In the genomic region with DNA sequence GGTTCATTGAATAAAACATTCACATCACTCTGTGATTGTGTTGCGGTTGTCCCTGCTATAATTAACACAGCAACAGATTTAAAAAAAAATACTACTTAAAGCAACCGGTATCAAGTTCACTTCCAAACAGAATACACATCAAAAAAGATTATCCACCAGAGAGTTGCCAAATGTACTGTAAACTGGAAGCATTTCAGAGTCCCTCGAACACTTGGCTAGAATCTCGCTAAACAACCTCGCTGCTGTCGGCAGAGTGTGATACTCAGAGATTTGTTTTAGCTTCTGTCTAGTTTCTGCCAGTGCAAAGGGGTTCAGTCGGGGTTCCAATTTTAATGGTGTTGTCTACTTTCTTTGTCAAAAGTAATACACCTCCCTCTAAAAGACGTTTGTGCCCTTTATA, we compare ENCODE assay signal across 28 mouse cellular contexts.
DNase-seq lines count a peak whose midpoint lies in the region; ATAC-seq and TF ChIP-seq lines count a peak whose summit lies in the region.
"Had no signal": no experiment of that assay in that cellular context is flagged by ENCODE, and none has a peak within 500 bp of the region (broad histone marks: within the 10 kb centered on the region; RNA-seq: fewer than 3 reads in every experiment).

No protein-coding gene starts in this region.

- no peaks in the 10 kb centered on the region for H3K36me3 ChIP-seq in embryonic facial prominence, embryonic 13.5 days
- no peaks in the 10 kb centered on the region for H3K36me3 ChIP-seq in embryonic facial prominence, embryonic 10.5 days (replicated peaks)
- H3K36me3 ChIP-seq in lung, embryonic 14.5 days (ENCODE audit: insufficient read depth) = no peaks in the 10 kb centered on the region
- no peaks in the 10 kb centered on the region for H3K36me3 ChIP-seq in embryonic facial prominence, embryonic 14.5 days (ENCODE audit: control insufficient read depth, insufficient read depth, low read length)
- no peaks in the 10 kb centered on the region for H3K36me3 ChIP-seq in intestine, postnatal 0 days (ENCODE audit: control insufficient read depth, insufficient read depth)
- H3K36me3 ChIP-seq: embryonic facial prominence, embryonic 12.5 days; forebrain, embryonic 10.5 days; forebrain, embryonic 12.5 days; forebrain, embryonic 15.5 days; G1E had no signal

- no peaks in the 10 kb centered on the region for H3K27me3 ChIP-seq in embryonic facial prominence, embryonic 13.5 days
- H3K27me3 ChIP-seq in embryonic facial prominence, embryonic 10.5 days (replicated peaks; ENCODE audit: low read depth, poor library complexity, severe bottlenecking) = no peaks in the 10 kb centered on the region
- H3K27me3 ChIP-seq in lung, embryonic 14.5 days (ENCODE audit: insufficient read depth, low read length) = no peaks in the 10 kb centered on the region
- no peaks in the 10 kb centered on the region for H3K27me3 ChIP-seq in embryonic facial prominence, embryonic 14.5 days (replicated peaks; ENCODE audit: control insufficient read depth, insufficient read depth, low read length)
- no peaks in the 10 kb centered on the region for H3K27me3 ChIP-seq in intestine, postnatal 0 days (replicated peaks; ENCODE audit: control insufficient read depth, insufficient read depth, low read length)
- H3K27me3 ChIP-seq: CH12.LX; embryonic facial prominence, embryonic 12.5 days; forebrain, embryonic 12.5 days; forebrain, embryonic 15.5 days had no signal

- no peak overlapping the region for H3K9ac ChIP-seq in embryonic facial prominence, embryonic 13.5 days
- H3K9ac ChIP-seq in lung, embryonic 14.5 days = no peak overlapping the region
- no peak overlapping the region for H3K9ac ChIP-seq in embryonic facial prominence, embryonic 14.5 days (ENCODE audit: low read depth, low read length)
- no peak overlapping the region for H3K9ac ChIP-seq in intestine, postnatal 0 days (ENCODE audit: low read depth, low read length)
- H3K9ac ChIP-seq: embryonic facial prominence, embryonic 12.5 days; forebrain, embryonic 12.5 days; forebrain, embryonic 15.5 days had no signal

- no peak for ATAC-seq in embryonic facial prominence, embryonic 13.5 days (ENCODE audit: insufficient number of reproducible peaks, insufficient read depth, low FRiP score, low TSS enrichment, low read depth)
- ATAC-seq in lung, embryonic 14.5 days (ENCODE audit: insufficient read depth) = no peak
- no peak for ATAC-seq in embryonic facial prominence, embryonic 14.5 days (ENCODE audit: low read depth)
- no peak for ATAC-seq in intestine, postnatal 0 days
- ATAC-seq: activated CD4-positive, CD25-positive, alpha-beta regulatory T cell, adult 4 months; CD4-positive, CD25-positive, alpha-beta regulatory T cell, adult 4 months; forebrain, embryonic 15.5 days; Patski had no signal

- no peak overlapping the region for H3K4me3 ChIP-seq in embryonic facial prominence, embryonic 13.5 days
- H3K4me3 ChIP-seq in embryonic facial prominence, embryonic 10.5 days = no peak overlapping the region
- H3K4me3 ChIP-seq in lung, embryonic 14.5 days (ENCODE audit: low read depth, low read length) = no peak overlapping the region
- H3K4me3 ChIP-seq in embryonic facial prominence, embryonic 14.5 days (ENCODE audit: low read depth, low read length) = no peak overlapping the region
- H3K4me3 ChIP-seq in intestine, postnatal 0 days (ENCODE audit: low read depth, low read length) = no peak overlapping the region
- H3K4me3 ChIP-seq: embryonic facial prominence, embryonic 12.5 days; erythroblast, embryonic 14.5 days; forebrain, embryonic 10.5 days; forebrain, embryonic 12.5 days; forebrain, embryonic 15.5 days had no signal

- H3K9me3 ChIP-seq in embryonic facial prominence, embryonic 13.5 days = no peaks in the 10 kb centered on the region
- no peaks in the 10 kb centered on the region for H3K9me3 ChIP-seq in embryonic facial prominence, embryonic 10.5 days
- H3K9me3 ChIP-seq in lung, embryonic 14.5 days (ENCODE audit: low read depth, low read length) = no peaks in the 10 kb centered on the region
- no peaks in the 10 kb centered on the region for H3K9me3 ChIP-seq in embryonic facial prominence, embryonic 14.5 days (ENCODE audit: control insufficient read depth, low read length)
- no peaks in the 10 kb centered on the region for H3K9me3 ChIP-seq in intestine, postnatal 0 days (ENCODE audit: control insufficient read depth)
- H3K9me3 ChIP-seq: embryonic facial prominence, embryonic 12.5 days; forebrain, embryonic 10.5 days; forebrain, embryonic 12.5 days; forebrain, embryonic 15.5 days had no signal

- WGBS in embryonic facial prominence, embryonic 13.5 days = 42% methylated on average over 8 of the region's 8 CpGs
- WGBS in embryonic facial prominence, embryonic 10.5 days = 75% methylated on average over 8 of the region's 8 CpGs
- WGBS in lung, embryonic 14.5 days = 49% methylated on average over 8 of the region's 8 CpGs
- WGBS in embryonic facial prominence, embryonic 14.5 days = 45% methylated on average over 8 of the region's 8 CpGs
- 75% methylated on average over 8 of the region's 8 CpGs for WGBS in intestine, postnatal 0 days

- 0 out of 2 replicates have a peak overlapping the region, but pooled peaks have one; percentile 16 for H3K27ac ChIP-seq in embryonic facial prominence, embryonic 13.5 days
- H3K27ac ChIP-seq in embryonic facial prominence, embryonic 10.5 days (replicated peaks) = no peak overlapping the region
- H3K27ac ChIP-seq in lung, embryonic 14.5 days (ENCODE audit: low read depth) = no peak overlapping the region
- H3K27ac ChIP-seq in embryonic facial prominence, embryonic 14.5 days (replicated peaks; ENCODE audit: low read depth, low read length) = no peak overlapping the region
- H3K27ac ChIP-seq in intestine, postnatal 0 days (ENCODE audit: low read depth, low read length) = no peak overlapping the region
- H3K27ac ChIP-seq: embryonic facial prominence, embryonic 12.5 days; forebrain, embryonic 10.5 days; forebrain, embryonic 12.5 days; forebrain, embryonic 15.5 days had no signal

- DNase-seq in embryonic facial prominence, embryonic 10.5 days (ENCODE audit: low spot score) = no peak
- DNase-seq in lung, embryonic 14.5 days = peak; percentile 41
- DNase-seq in lung, adult 18-20 months = no peak
- DNase-seq in embryonic facial prominence, embryonic 14.5 days (ENCODE audit: low spot score) = peak; percentile 41
- no peak for DNase-seq in neural tube, embryonic 10.5 days (ENCODE audit: extremely low spot score, low spot score)
- DNase-seq: adrenal gland, adult 8-10 months; adrenal gland, postnatal 14 days; adrenal gland, postnatal 36 days; B cell, adult 2 months; cerebellum, adult 11 months; cerebellum, adult 18-20 months; cerebellum, adult 8-10 months; cerebellum, adult 9-11 months; cerebellum, postnatal 14 days; cerebellum, postnatal 36 days; embryo, embryonic 11 days had no signal

- H3K4me1 ChIP-seq in embryonic facial prominence, embryonic 13.5 days = peaks cover 10% of the 10 kb centered on the region; the same call in 1 of the 2 replicates
- H3K4me1 ChIP-seq in embryonic facial prominence, embryonic 10.5 days = no peaks in the 10 kb centered on the region
- no peaks in the 10 kb centered on the region for H3K4me1 ChIP-seq in lung, embryonic 14.5 days (ENCODE audit: insufficient read depth)
- no peaks in the 10 kb centered on the region for H3K4me1 ChIP-seq in embryonic facial prominence, embryonic 14.5 days (ENCODE audit: control insufficient read depth, insufficient read depth, low read length)
- H3K4me1 ChIP-seq in intestine, postnatal 0 days (replicated peaks; ENCODE audit: control insufficient read depth, insufficient read depth, low read length) = no peaks in the 10 kb centered on the region
- H3K4me1 ChIP-seq: embryonic facial prominence, embryonic 12.5 days; forebrain, embryonic 10.5 days; forebrain, embryonic 12.5 days had no signal

- 0 out of 2 replicates have a peak overlapping the region, but pooled peaks have one; percentile 9 for H3K4me2 ChIP-seq in embryonic facial prominence, embryonic 13.5 days
- H3K4me2 ChIP-seq in lung, embryonic 14.5 days = no peak overlapping the region
- H3K4me2 ChIP-seq in embryonic facial prominence, embryonic 14.5 days (ENCODE audit: low read depth, low read length) = no peak overlapping the region
- H3K4me2 ChIP-seq in intestine, postnatal 0 days (replicated peaks; ENCODE audit: low read depth) = no peak overlapping the region
- H3K4me2 ChIP-seq: embryonic facial prominence, embryonic 12.5 days; forebrain, embryonic 12.5 days; forebrain, embryonic 15.5 days had no signal

- no peak for TF ChIP-seq CTCF in lung, embryonic 14.5 days (IDR thresholded peaks at IDR 0.05; ENCODE audit: low read depth)
- no peak for TF ChIP-seq CTCF in intestine, postnatal 0 days (IDR thresholded peaks at IDR 0.05; ENCODE audit: low read depth)

Comparison
In these comparisons a context has a peak if more than half of its experiments do, and no peak if none do; other contexts are left out.
1. DNase-seq: peak in lung, embryonic 14.5 days (single experiment) and embryonic facial prominence, embryonic 14.5 days (single experiment); none in embryonic facial prominence, embryonic 10.5 days (single experiment), lung, adult 18-20 months (0 of 2) and neural tube, embryonic 10.5 days (single experiment).